Mouse (Mus musculus) olfactory bulb, adult 2 months (tissue): ENCODE measurements around the gene Ldlrap1.

Experiments used
- CTCF ChIP-seq: fragments of 200-500 bp; IDR thresholded peaks from 2 replicates; pipeline ENCODE4 v1.5.1; 2012; ENCODE audit warnings: low read depth, mild to moderate bottlenecking, low read length, moderate library complexity; ENCODE audit not compliant: insufficient read depth
- POLR2A ChIP-seq: fragments of 200-500 bp; IDR thresholded peaks from 2 replicates; pipeline ENCODE4 v1.6.1; 2012; ENCODE audit warnings: mild to moderate bottlenecking, low read depth, low read length, moderate library complexity; ENCODE audit not compliant: insufficient read depth

- TF ChIP-seq CTCF (no peak), POLR2A (no peak)
Observed at GRCm38 (mm10) chr4:134750825-134751224, 17.0 kb downstream of the Ldlrap1 start.
